Mouse (Mus musculus) B cell, adult 62 days (primary cell): ENCODE results near the gene Hyal6. TPM values are rescaled to one million over a fixed set of nuclear protein-coding genes. Genes with fewer than 3 reads are reported as not detected.

Experiments
- total RNA-seq: library from RNA; stranded (reverse); gene quantifications from 4 replicates; pipeline ENCODE4 v1.2.4, GENCODE M21; 2023

The Hyal6 gene
- total RNA-seq: not detected in 4 replicates

GRCm38 (mm10) chr6:24732945-24733344 is at the start of gene Hyal6:
Hyal6 (plus strand) TSS chr6:24733245.

GRCm38 (mm10) chr6:24748029-24748428 is 15.0 kb downstream of the Hyal6 start, which contains the start of gene Hyal4:
Hyal4 (plus strand) TSS chr6:24748329.

GRCm38 (mm10) chr6:24790888-24791287 is 57.8 kb downstream of the Hyal6 start, which contains the start of gene Spam1:
Spam1 (plus strand) TSS chr6:24791188.

Other genes with a start within 250 kb of the Hyal6 start
- not detected in 4 replicates for gene Iqub, start 218.2 kb upstream of the Hyal6 start, total RNA-seq
- 35.4 to 57.3 TPM (median 48.6 TPM) in 4 replicates for gene Ndufa5, start 205.2 kb upstream of the Hyal6 start, total RNA-seq
- gene Asb15, start 205.1 kb upstream of the Hyal6 start, total RNA-seq: not detected in 4 replicates
- not detected in 4 replicates for gene Lmod2, start 135.5 kb upstream of the Hyal6 start, total RNA-seq
- gene Wasl, start 68.2 kb upstream of the Hyal6 start, total RNA-seq: 39.6 to 51.8 TPM (median 44.0 TPM) in 4 replicates
- gene Hyal4, start 15.1 kb downstream of the Hyal6 start, total RNA-seq: not detected in 4 replicates
- gene Spam1, start 57.9 kb downstream of the Hyal6 start, total RNA-seq: not detected in 4 replicates
- not detected in 4 replicates for gene Hyal5, start 124.8 kb downstream of the Hyal6 start, total RNA-seq
- not detected in 4 replicates for gene Tmem229a, start 223.1 kb downstream of the Hyal6 start, total RNA-seq